Mouse (Mus musculus): ENCODE data around the gene Gm20708.

The Gm20708 gene

DNA sequence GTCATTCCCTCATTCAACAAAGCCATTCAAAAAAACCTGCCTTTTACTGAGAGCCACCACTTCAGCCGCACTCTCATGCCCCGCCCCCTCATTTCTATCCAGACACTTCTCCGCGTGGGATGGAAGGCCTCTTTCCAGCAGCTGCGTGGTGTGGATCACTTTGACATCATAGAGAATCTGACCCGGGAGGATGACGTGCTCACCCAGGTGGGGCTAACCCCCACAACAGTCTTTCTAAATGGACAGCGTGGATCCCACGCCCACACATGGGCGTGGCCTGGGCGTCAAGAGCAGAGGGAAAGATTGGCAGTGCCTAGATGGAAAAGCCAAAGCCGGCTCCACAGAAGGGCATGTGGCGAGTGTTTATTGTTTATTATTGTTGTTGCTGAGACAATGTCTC lies 26.8 kb downstream of the Gm20708 start:
- peak; percentile 54 for DNase-seq

DNA sequence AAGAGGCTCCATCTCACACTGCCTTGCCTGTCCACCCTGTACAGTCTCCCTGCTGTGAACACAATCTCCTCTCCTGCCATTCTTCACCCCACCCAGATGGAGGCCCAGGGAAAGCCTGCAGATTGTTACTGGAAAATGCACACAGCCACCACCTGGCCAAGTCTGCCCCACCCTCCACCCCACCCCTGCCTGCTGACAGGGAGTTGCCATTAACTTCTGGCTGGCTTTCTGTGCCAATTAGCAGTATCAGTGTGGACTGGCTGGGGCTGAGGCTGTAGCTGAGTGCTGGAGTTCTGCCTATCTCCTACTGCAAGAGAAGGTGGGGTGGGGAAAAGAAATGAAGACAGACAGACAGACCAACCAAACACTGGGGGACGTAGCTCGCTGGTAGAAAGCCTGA lies 29.1 kb downstream of the Gm20708 start:
- DNase-seq, result no peak

DNA sequence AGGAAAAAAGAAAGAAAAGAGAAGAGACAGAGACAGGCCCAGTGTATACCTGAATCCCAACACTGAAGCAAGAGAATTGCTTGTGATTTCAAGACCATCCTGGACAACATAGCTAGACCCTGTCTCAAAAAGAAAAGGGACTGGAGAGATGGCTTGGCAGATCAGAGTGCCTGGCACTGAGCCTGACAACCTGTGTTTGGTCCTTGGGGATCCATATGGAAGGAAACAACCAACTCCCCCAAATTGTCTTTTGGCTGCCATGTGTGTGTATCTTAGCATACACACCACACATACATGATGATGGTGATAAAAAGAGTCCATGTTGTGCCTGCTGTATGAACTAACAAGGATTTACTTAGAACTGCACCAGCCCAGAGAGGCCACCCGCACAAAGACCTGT lies 29.6 kb downstream of the Gm20708 start:
- no peak for DNase-seq

DNA sequence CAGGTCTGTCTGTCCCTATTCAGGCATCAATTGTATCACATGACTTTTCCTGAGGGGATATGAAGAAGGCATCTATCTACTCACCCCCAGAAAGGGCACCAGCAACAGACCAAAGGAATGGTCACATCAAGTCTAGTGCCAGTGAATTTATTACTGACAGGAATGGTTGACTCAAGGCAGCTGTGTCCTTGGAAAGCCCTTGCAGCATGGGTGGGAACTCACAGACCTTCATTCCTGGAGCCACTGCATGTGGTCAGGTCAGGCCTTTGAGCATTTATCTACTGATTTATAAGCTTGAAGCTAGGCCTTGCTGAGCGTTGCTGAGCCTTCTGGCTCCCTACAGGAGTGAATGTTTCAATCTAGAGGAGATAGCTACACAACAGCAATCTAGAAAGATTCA lies 31.4 kb downstream of the Gm20708 start:
- no peak for DNase-seq

GRCm38 (mm10) chr11:117843434-117843833 lies 34.0 kb downstream of the Gm20708 start:
- DNase-seq, result no peak

GRCm38 (mm10) chr11:117844997-117845396 lies 35.5 kb downstream of the Gm20708 start:
- DNase-seq, result no peak

- DNase-seq, result no peak
Measured at GRCm38 (mm10) chr11:117845651-117846050, 36.2 kb downstream of the Gm20708 start.

- no peak for DNase-seq
Measured at GRCm38 (mm10) chr11:117846640-117847039, 37.2 kb downstream of the Gm20708 start.

GRCm38 (mm10) chr11:117847593-117848215 lies 38.2 kb downstream of the Gm20708 start:
- DNase-seq, result no peak

DNA sequence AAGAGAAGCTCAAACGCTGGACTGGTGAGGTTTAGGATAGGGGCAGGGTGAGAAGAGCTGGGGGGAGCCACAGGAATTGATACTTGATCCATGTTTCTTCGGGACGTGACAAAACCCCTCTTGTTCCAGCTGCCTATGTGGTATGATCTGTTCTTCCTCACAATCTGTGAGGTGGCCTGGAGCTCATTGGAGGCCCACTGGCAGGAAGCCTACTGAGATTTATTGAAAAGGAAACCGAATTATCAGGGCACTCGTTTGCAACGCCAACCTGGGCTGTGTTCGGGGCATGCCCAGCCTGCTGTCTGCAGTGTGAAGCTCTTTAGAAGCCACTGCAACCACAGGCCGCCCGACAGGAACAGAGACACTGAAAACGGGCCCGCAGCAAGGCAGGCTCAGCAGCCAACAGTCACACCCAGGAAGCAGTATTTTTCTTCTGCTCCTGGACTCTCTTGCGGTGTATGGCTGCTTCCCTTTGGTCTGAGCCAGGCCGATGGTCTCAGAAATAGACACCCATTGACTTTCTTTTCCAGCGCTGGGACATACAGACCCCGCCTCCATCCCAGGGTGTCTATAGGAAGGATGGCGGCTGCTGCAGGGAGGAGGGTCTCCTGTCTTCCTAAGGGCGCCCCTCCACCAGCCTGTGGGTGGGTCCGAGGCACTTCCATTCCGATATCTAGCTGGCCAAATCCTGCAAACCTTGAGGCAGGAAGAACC lies 39.0 kb downstream of the Gm20708 start:
- no peak for DNase-seq

GRCm38 (mm10) chr11:117848985-117849671 lies 39.7 kb downstream of the Gm20708 start, which contains the start of gene Birc5:
TSS of gene Birc5 (plus strand) at chr11:117849251.
- DNase-seq, result peak; percentile 96

GRCm38 (mm10) chr11:117852875-117853274 lies 43.4 kb downstream of the Gm20708 start:
- DNase-seq, result no peak

DNA sequence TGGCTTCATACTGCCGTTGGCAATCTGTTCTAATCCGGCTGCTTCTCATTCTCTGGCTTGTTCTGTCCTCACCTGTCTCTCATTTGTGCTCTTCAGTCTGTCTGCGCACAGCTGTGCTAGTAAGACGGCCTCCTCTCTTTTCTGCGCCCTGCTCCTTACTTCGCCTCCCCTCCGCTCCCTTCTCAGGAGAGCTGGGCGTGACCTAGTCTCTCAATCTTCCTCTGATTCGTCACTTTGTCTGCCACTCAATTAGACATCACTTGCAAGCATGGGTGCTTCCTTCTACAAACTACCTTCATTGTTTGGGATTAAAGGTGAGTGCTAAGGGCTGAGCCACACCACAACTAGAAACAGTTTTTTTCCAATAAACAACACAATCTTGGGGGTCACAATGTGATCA lies 44.8 kb downstream of the Gm20708 start:
- DNase-seq, result no peak

GRCm38 (mm10) chr11:117855360-117855759 lies 45.9 kb downstream of the Gm20708 start:
- DNase-seq, result no peak

- DNase-seq, result no peak
Measured at GRCm38 (mm10) chr11:117855975-117856374, 46.5 kb downstream of the Gm20708 start.

DNA sequence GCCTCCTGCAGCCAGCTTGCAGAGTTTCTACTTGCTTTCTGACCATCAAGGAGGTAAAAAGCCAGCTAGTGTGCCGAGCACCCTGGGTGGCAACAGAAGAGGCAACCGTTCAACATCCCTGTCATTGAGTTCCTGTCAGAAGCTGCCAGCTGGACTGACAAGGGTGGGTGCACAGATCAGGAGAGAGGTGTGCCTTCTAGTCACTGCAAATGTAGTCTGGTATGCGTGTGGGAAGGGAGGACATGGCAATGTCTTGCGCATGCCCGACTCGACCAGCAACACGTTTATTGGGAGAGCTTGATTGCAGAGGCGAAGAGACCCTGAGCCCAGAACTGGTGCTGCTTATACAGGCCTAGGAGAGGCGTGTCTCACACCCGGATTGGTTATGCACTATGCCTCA lies 48.0 kb downstream of the Gm20708 start:
- no peak for DNase-seq

DNA sequence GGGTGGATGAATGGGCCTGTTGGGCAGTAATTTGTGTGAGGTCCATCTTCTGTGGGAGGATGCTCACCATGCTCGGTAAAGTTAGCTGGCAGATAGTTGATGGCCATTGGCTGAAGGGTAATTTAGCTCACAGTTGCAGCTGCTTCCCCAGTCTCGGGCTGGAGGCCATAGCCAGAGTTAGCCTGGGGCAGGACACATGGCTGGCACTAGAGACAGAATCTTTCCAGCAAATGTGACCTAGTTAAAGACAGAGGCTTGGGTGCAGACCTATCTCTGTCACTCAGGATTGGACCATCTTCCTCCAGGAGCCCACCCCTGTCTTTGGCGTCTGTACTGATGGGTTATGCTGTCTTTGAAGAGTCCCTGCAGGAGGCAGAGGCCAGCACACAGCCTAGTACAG lies 48.9 kb downstream of the Gm20708 start:
- DNase-seq, result no peak

DNA sequence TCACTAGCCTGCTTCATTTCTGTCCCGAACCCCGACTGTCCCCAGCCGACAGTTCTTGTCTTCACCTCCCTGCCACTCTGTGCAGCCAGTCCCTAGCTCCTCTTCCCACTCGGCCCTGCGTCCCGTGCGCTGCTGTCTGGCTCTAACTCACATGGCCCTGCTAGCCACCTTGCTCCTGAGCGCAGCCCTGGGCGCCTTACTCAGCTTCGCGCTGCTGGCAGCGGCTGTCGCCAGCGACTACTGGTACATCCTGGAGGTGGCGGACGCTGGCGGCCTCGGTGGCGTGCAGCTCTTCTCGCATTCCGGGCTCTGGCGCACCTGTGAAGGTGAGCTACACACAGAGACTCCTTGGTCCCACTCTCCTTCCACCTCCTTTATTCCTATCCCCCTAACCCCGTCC lies 51.1 kb downstream of the Gm20708 start, which contains the start of gene Tmem235:
Tmem235 (plus strand) TSS at position 152 of the 400 bp plus-strand sequence.
- DNase-seq, result no peak

- no peak for DNase-seq
Measured at GRCm38 (mm10) chr11:117863174-117863856, 53.8 kb downstream of the Gm20708 start.

DNA sequence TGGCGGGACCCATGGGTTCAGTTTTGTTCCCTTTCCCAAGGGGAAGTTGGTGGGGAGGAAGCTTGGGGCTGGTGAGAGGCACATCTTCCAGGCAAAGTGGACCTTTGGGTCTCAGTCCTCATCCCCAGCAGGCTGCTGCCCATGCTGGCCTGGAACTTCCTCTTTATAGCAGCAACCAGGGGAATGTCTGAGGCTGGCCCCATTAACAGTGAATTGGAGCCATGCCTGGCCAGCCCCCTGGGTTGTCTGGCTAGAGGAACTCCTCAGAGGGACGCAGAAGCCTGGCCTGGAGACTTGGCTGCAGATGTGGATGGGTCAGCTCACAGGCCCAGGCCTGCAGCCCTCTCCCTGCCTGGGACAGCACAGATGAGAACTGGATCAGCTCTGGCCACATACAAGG lies 55.3 kb downstream of the Gm20708 start:
- no peak for DNase-seq

GRCm38 (mm10) chr11:117865988-117866387 lies 56.5 kb downstream of the Gm20708 start:
- no peak for DNase-seq

GRCm38 (mm10) chr11:117870688-117871365 lies 61.4 kb downstream of the Gm20708 start:
- DNase-seq, result peak; percentile 76

- DNase-seq, result no peak
Measured at GRCm38 (mm10) chr11:117871376-117871775, 61.9 kb downstream of the Gm20708 start.

Measured in layer of hippocampus, adult 9-11 months (tissue).